Mouse (Mus musculus) intestine, postnatal 0 days (tissue): ENCODE results near the gene Flrt2. TPM values are rescaled to one million over a fixed set of nuclear protein-coding genes. Genes with fewer than 3 reads are reported as not detected.
A peak's percentile ranks its signal among the peaks of the same experiment; 100 is the strongest.
"Not testable (repeated sequence)": the region's sequence is repeated elsewhere in the genome, so short reads cannot be mapped to it uniquely, and the experiment has no call there.

Experiments
- ATAC-seq: fragments of 200-750 bp; cut with Nextera tagmentation; 2 replicates; pipeline ENCODE4 v1.8.0; 2017; ENCODE audit warnings: mild to moderate bottlenecking, moderate TSS enrichment, moderate library complexity
- H3K27ac ChIP-seq: fragments of 300-500 bp; sonication (generic); 2 replicates; pipeline ENCODE4 v1.5.1; 2014; ENCODE audit warnings: mild to moderate bottlenecking, low read depth, low read length, moderate library complexity
- H3K27me3 ChIP-seq: fragments of 300-500 bp; sonication (generic); replicated peaks from 2 replicates; pipeline ENCODE4 v1.6.1; 2014; ENCODE audit warnings: low read length, mixed read lengths; ENCODE audit not compliant: control insufficient read depth, insufficient read depth
- H3K36me3 ChIP-seq: fragments of 300-500 bp; sonication (generic); 2 replicates; pipeline ENCODE4 v1.6.1; 2014; ENCODE audit warnings: mild to moderate bottlenecking, moderate library complexity; ENCODE audit not compliant: control insufficient read depth, insufficient read depth
- H3K4me1 ChIP-seq: fragments of 300-500 bp; sonication (generic); replicated peaks from 2 replicates; pipeline ENCODE4 v1.6.1; 2014; ENCODE audit warnings: antibody characterized with exemption, low read length, mixed read lengths; ENCODE audit not compliant: control insufficient read depth, insufficient read depth
- H3K4me2 ChIP-seq: fragments of 300-500 bp; sonication (generic); replicated peaks from 2 replicates; pipeline ENCODE4 v1.6.1; 2014; ENCODE audit warnings: low read depth, mild to moderate bottlenecking, moderate library complexity
- H3K4me3 ChIP-seq: fragments of 300-500 bp; sonication (generic); 2 replicates; pipeline ENCODE4 v1.5.1; 2014; ENCODE audit warnings: low read depth, low read length
- H3K9ac ChIP-seq: fragments of 300-500 bp; sonication (generic); 2 replicates; pipeline ENCODE4 v1.6.1; 2014; ENCODE audit warnings: mild to moderate bottlenecking, low read depth, low read length
- H3K9me3 ChIP-seq: fragments of 300-500 bp; sonication (generic); 2 replicates; pipeline ENCODE4 v1.6.1; 2016; ENCODE audit warnings: mixed run types; ENCODE audit not compliant: control insufficient read depth
- CTCF ChIP-seq: sonication (generic); IDR thresholded peaks from 2 replicates; pipeline ENCODE4 v1.5.1; 2016; ENCODE audit warnings: low read depth, mild to moderate bottlenecking, control low read depth, antibody characterized with exemption, moderate library complexity
- WGBS: fragments of 180-500 bp; shearing (Covaris S2); extraction: QIAGEN DNeasy Blood & Tissue Kit; methylation state at CpG from one replicate; pipeline ENCODE4 v1.1.7; 2014; 5-methylcytosine and 5-hydroxymethylcytosine counted together
- polyA plus RNA-seq: library from polyadenylated mRNA; unstranded; fragments of >200 nt; fragmentation: Nextera tagmentation; extraction: Ambion mirVana; gene quantifications from 2 replicates; pipeline ENCODE4 v1.2.1, GENCODE M21; 2015

Flrt2 gene
- 2.8 and 3.5 TPM in 2 replicates for polyA plus RNA-seq

GRCm38 (mm10) chr12:95691961-95692767, at the start of gene Flrt2:
Gene Flrt2, plus strand, starts transcription at chr12:95692226.
- WGBS, result 2% methylated on average over 32 of the region's 32 CpGs
- no peaks in the 10 kb centered on the region for H3K9me3 ChIP-seq
- peak within 1 kb of the TSS; percentile 94 for H3K4me2 ChIP-seq
- TF ChIP-seq CTCF, result no peak
- H3K27me3 ChIP-seq, result peaks cover 44% of the 10 kb centered on the region
- H3K9ac ChIP-seq, result 0 out of 2 replicates have a peak within 1 kb of the TSS, but pooled peaks have one; percentile 28
- no peak within 1 kb of the TSS for H3K27ac ChIP-seq
- no peaks in the 10 kb centered on the region for H3K36me3 ChIP-seq
- no peak for ATAC-seq
- peak within 1 kb of the TSS; percentile 71 for H3K4me3 ChIP-seq
- 0 out of 2 replicates have a peak, but pooled peaks cover 5% of the 10 kb centered on the region for H3K4me1 ChIP-seq

- no peak for TF ChIP-seq CTCF
- 61% methylated on average over 3 of the region's 3 CpGs for WGBS
- no peaks in the 10 kb centered on the region for H3K9me3 ChIP-seq
- H3K4me3 ChIP-seq, result no peak overlapping the region
- no peaks in the 10 kb centered on the region for H3K36me3 ChIP-seq
- no peaks in the 10 kb centered on the region for H3K27me3 ChIP-seq
- H3K4me2 ChIP-seq, result no peak overlapping the region
- no peaks in the 10 kb centered on the region for H3K4me1 ChIP-seq
- no peak for ATAC-seq
- no peak overlapping the region for H3K9ac ChIP-seq
- no peak overlapping the region for H3K27ac ChIP-seq
Measured at GRCm38 (mm10) chr12:95642226-95642625, 49.8 kb upstream of the Flrt2 start.

GRCm38 (mm10) chr12:95647179-95647578, 44.8 kb upstream of the Flrt2 start:
- H3K4me3 ChIP-seq, H3K9ac ChIP-seq, H3K4me1 ChIP-seq, H3K9me3 ChIP-seq, H3K4me2 ChIP-seq, H3K27me3 ChIP-seq, H3K27ac ChIP-seq, ATAC-seq, H3K36me3 ChIP-seq: not testable (repeated sequence)
- WGBS, result 100% methylated on average over 1 of the region's 6 CpGs

- Histone ChIP-seq H3K4me1 (no peaks in the 10 kb centered on the region), H3K4me2 (no peak overlapping the region), H3K36me3 (no peaks in the 10 kb centered on the region), H3K4me3 (no peak overlapping the region), H3K27me3 (no peaks in the 10 kb centered on the region), H3K27ac (no peak overlapping the region), H3K9me3 (no peaks in the 10 kb centered on the region), H3K9ac (no peak overlapping the region)
- whole genome bisulfite sequencing, result 47% methylated on average over 4 of the region's 4 CpGs
- peak; percentile 67 for ATAC-seq
- TF ChIP-seq CTCF, result no peak
Measured at GRCm38 (mm10) chr12:95652172-95653156, 39.6 kb upstream of the Flrt2 start.

GRCm38 (mm10) chr12:95656594-95656993, 35.4 kb upstream of the Flrt2 start:
- H3K27ac ChIP-seq, result no peak overlapping the region
- no peak overlapping the region for H3K9ac ChIP-seq
- no peaks in the 10 kb centered on the region for H3K27me3 ChIP-seq
- no peak overlapping the region for H3K4me2 ChIP-seq
- no peak for TF ChIP-seq CTCF
- no peak for ATAC-seq
- no peaks in the 10 kb centered on the region for H3K36me3 ChIP-seq
- 87% methylated on average over 4 of the region's 4 CpGs for WGBS
- no peaks in the 10 kb centered on the region for H3K9me3 ChIP-seq
- no peak overlapping the region for H3K4me3 ChIP-seq
- no peaks in the 10 kb centered on the region for H3K4me1 ChIP-seq

GRCm38 (mm10) chr12:95667296-95667695, 24.7 kb upstream of the Flrt2 start:
- Histone ChIP-seq H3K36me3 (no peaks in the 10 kb centered on the region), H3K4me1 (no peaks in the 10 kb centered on the region), H3K9ac (no peak overlapping the region), H3K27ac (no peak overlapping the region), H3K4me2 (no peak overlapping the region), H3K27me3 (no peaks in the 10 kb centered on the region), H3K9me3 (no peaks in the 10 kb centered on the region), H3K4me3 (no peak overlapping the region)
- WGBS, result 40% methylated on average over 5 of the region's 5 CpGs
- ATAC-seq, result no peak
- TF ChIP-seq CTCF, result no peak
